Mouse (Mus musculus) liver, embryonic 12.5 days (tissue): Measurements from ENCODE around the gene Slc2a1. TPM values are rescaled to one million over a fixed set of nuclear protein-coding genes. Genes with fewer than 3 reads are reported as not detected.
A peak's percentile ranks its signal among the peaks of the same experiment; 100 is the strongest.

Source experiments
- ATAC-seq: fragments of 200-750 bp; cut with Nextera tagmentation; 2 replicates; pipeline ENCODE4 v1.8.0; 2017; ENCODE audit warnings: moderate number of reproducible peaks, mild to moderate bottlenecking, moderate library complexity
- H3K27ac ChIP-seq: fragments of 300-500 bp; sonication (generic); 2 replicates; pipeline ENCODE4 v1.5.1; 2016; ENCODE audit warnings: mild to moderate bottlenecking
- H3K27me3 ChIP-seq: fragments of 300-500 bp; sonication (generic); replicated peaks from 2 replicates; pipeline ENCODE4 v1.6.1; 2016; ENCODE audit warnings: mild to moderate bottlenecking, moderate library complexity
- H3K36me3 ChIP-seq: fragments of 300-500 bp; sonication (generic); 2 replicates; pipeline ENCODE4 v1.6.1; 2016; ENCODE audit warnings: mild to moderate bottlenecking, moderate library complexity
- H3K4me1 ChIP-seq: fragments of 300-500 bp; sonication (generic); 2 replicates; pipeline ENCODE4 v1.6.1; 2016
- H3K4me2 ChIP-seq: fragments of 300-500 bp; sonication (generic); 2 replicates; pipeline ENCODE4 v1.6.1; 2016; ENCODE audit warnings: mild to moderate bottlenecking, moderate library complexity
- H3K4me3 ChIP-seq: fragments of 300-500 bp; sonication (generic); 2 replicates; pipeline ENCODE4 v1.5.1; 2016; ENCODE audit warnings: mild to moderate bottlenecking, moderate library complexity
- H3K9ac ChIP-seq: fragments of 300-500 bp; sonication (generic); 2 replicates; pipeline ENCODE4 v1.6.1; 2016; ENCODE audit warnings: mild to moderate bottlenecking, moderate library complexity
- H3K9me3 ChIP-seq: fragments of 300-500 bp; sonication (generic); replicated peaks from 2 replicates; pipeline ENCODE4 v1.6.1; 2016; ENCODE audit warnings: mild to moderate bottlenecking, moderate library complexity
- WGBS: fragments of 180-500 bp; shearing (Covaris S2); methylation state at CpG from one replicate; pipeline ENCODE4 v1.1.7; 2016; ENCODE audit not compliant: insufficient replicate concordance; 5-methylcytosine and 5-hydroxymethylcytosine counted together
- polyA plus RNA-seq: library from polyadenylated mRNA; unstranded; fragments of >200 nt; fragmentation: Nextera tagmentation; extraction: Ambion mirVana; gene quantifications from 2 replicates; pipeline ENCODE4 v1.2.1, GENCODE M21; 2016

Gene Slc2a1
- polyA plus RNA-seq, 1 experiment from 2014 or later, result 309 TPM

DNA sequence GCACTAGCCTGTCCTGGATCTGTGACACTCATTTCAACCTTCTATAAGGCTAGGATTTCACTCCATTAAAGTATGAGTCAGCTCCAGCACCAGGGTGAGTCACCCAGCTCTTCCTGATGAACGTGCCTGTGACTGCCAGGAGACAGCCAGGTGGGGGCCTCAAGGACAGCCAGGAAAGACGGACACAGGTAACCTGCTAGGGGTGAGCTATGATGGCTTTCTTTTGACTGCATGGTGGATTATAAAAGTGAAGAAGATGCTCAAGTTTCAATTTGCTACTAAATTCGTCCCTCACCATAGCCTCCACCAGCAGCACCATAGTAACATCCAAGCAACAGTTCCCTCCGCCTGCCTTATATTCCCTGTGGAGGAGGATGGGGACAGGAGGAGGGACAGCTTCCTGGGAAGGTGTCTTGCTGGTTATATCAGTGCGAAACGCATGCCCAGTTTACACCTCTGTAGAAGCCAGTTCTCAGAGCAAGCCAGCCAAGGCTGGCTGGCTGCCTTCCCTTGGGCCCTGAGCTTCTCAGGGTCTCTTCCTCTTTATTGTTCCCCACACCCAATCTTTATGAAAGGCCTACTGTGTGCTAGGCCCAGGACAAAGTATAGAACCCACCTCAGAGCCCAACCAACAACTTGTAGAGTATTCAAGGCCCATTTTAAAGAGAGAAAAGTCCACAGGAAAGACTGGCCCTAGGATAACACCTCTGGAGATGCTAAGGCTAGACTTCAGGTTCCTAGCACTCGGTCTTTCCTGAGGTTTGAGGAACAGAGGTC lies 6.0 kb upstream of the Slc2a1 start:
- no peak overlapping the region for H3K4me2 ChIP-seq

GRCm38 (mm10) chr4:119104847-119105246 lies 3.7 kb upstream of the Slc2a1 start:
- Histone ChIP-seq H3K4me1 (peaks cover 59% of the 10 kb centered on the region), H3K4me3 (peak overlapping the region; percentile 52), H3K27ac (peak overlapping the region; percentile 98), H3K4me2 (peak overlapping the region; percentile 75), H3K9me3 (no peaks in the 10 kb centered on the region), H3K27me3 (no peaks in the 10 kb centered on the region), H3K9ac (peak overlapping the region; percentile 97), H3K36me3 (peaks cover 6% of the 10 kb centered on the region)
- 28% methylated on average over 4 of the region's 4 CpGs for WGBS
- peak; percentile 40 for ATAC-seq

More for the DNA sequence above, 6.0 kb upstream of the Slc2a1 start:
- H3K36me3 ChIP-seq, result no peaks in the 10 kb centered on the region
- no peak overlapping the region for H3K4me3 ChIP-seq
- H3K27me3 ChIP-seq, result no peaks in the 10 kb centered on the region
- no peak overlapping the region for H3K9ac ChIP-seq
- H3K9me3 ChIP-seq, result no peaks in the 10 kb centered on the region
- peaks cover 57% of the 10 kb centered on the region for H3K4me1 ChIP-seq
- H3K27ac ChIP-seq, result peak overlapping the region; percentile 52; the same call in 1 of the 2 replicates
- no peak for ATAC-seq
- 73% methylated on average over 7 of the region's 7 CpGs for WGBS

DNA sequence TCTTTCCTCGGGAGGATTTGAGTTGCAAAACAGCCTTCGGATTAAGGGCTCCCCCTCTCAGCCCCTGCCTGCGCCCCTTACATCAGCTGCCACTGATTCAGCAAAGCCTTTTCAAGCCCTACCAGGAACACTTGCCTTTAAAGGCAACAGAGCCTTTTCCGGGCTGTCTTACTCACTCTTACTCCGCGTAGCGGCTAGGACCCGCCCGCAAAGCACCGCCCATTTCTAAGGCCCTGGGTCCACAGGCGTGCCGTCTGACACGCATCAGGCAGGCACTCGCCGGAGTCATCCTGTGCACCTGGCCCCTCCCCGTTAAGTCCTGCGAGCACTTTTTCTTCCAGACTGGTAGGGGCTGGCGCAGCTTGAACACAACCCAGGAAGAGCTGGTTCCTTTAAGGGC lies 2.8 kb upstream of the Slc2a1 start:
- WGBS, result under 1% methylated on average over 18 of the region's 18 CpGs
- H3K36me3 ChIP-seq, result peaks cover 14% of the 10 kb centered on the region
- peak; percentile 79 for ATAC-seq
- H3K4me3 ChIP-seq, result peak overlapping the region; percentile 52
- H3K27ac ChIP-seq, result peak overlapping the region; percentile 98
- no peaks in the 10 kb centered on the region for H3K9me3 ChIP-seq
- H3K9ac ChIP-seq, result peak overlapping the region; percentile 97
- H3K27me3 ChIP-seq, result no peaks in the 10 kb centered on the region
- peaks cover 68% of the 10 kb centered on the region for H3K4me1 ChIP-seq
- H3K4me2 ChIP-seq, result peak overlapping the region; percentile 75

- Histone ChIP-seq H3K9me3 (no peaks in the 10 kb centered on the region), H3K4me3 (peak overlapping the region; percentile 87), H3K27me3 (no peaks in the 10 kb centered on the region), H3K9ac (peak overlapping the region; percentile 97), H3K4me1 (peaks cover 85% of the 10 kb centered on the region), H3K4me2 (peak overlapping the region; percentile 75), H3K27ac (peak overlapping the region; percentile 98), H3K36me3 (peaks cover 36% of the 10 kb centered on the region)
- 72% methylated on average over 2 of the region's 2 CpGs for WGBS
- ATAC-seq, result no peak
Observed at GRCm38 (mm10) chr4:119107867-119108266, 644 bp upstream of the Slc2a1 start.

- Histone ChIP-seq H3K4me3 (peak overlapping the region; percentile 87), H3K4me2 (peak overlapping the region; percentile 75), H3K27ac (peak overlapping the region; percentile 98), H3K4me1 (peaks cover 89% of the 10 kb centered on the region), H3K36me3 (peaks cover 54% of the 10 kb centered on the region), H3K9me3 (no peaks in the 10 kb centered on the region), H3K27me3 (no peaks in the 10 kb centered on the region), H3K9ac (peak overlapping the region; percentile 97)
- 19% methylated on average over 11 of the region's 11 CpGs for WGBS
- no peak for ATAC-seq
Observed at GRCm38 (mm10) chr4:119109640-119110039, 1.1 kb downstream of the Slc2a1 start.

DNA sequence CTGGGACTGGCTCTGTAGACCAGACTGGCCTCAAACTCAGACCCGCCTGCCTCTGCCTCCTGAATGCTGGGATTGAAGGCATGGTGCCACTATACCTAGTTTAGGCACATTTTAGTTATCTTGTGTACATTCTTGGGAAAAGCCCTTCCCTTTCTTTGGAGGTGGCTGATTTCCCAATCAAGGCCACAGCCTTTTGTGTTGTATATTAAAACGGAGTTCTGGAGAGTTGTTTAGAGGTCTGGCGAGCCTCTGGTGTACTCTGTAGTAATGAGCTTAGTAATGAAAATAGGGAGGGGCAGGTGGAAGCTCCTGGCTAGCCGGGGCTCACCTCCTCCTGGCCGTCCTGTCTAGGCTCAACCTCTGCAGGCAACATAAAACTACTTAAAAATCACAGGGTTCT lies 2.0 kb downstream of the Slc2a1 start:
- Histone ChIP-seq H3K27ac (peak overlapping the region; percentile 98), H3K9me3 (no peaks in the 10 kb centered on the region), H3K4me2 (peak overlapping the region; percentile 75), H3K36me3 (peaks cover 62% of the 10 kb centered on the region), H3K27me3 (no peaks in the 10 kb centered on the region), H3K4me1 (peaks cover 89% of the 10 kb centered on the region), H3K4me3 (peak overlapping the region; percentile 87), H3K9ac (peak overlapping the region; percentile 97)
- 67% methylated on average over 5 of the region's 5 CpGs for WGBS
- no peak for ATAC-seq

GRCm38 (mm10) chr4:119111410-119111809 lies 2.9 kb downstream of the Slc2a1 start:
- peak overlapping the region; percentile 87 for H3K4me3 ChIP-seq
- WGBS, result 87% methylated on average over 5 of the region's 5 CpGs
- peaks cover 71% of the 10 kb centered on the region for H3K36me3 ChIP-seq
- no peaks in the 10 kb centered on the region for H3K9me3 ChIP-seq
- peak overlapping the region; percentile 98 for H3K27ac ChIP-seq
- peak overlapping the region; percentile 97 for H3K9ac ChIP-seq
- H3K27me3 ChIP-seq, result no peaks in the 10 kb centered on the region
- H3K4me1 ChIP-seq, result peaks cover 89% of the 10 kb centered on the region
- peak overlapping the region; percentile 75 for H3K4me2 ChIP-seq
- ATAC-seq, result no peak

DNA sequence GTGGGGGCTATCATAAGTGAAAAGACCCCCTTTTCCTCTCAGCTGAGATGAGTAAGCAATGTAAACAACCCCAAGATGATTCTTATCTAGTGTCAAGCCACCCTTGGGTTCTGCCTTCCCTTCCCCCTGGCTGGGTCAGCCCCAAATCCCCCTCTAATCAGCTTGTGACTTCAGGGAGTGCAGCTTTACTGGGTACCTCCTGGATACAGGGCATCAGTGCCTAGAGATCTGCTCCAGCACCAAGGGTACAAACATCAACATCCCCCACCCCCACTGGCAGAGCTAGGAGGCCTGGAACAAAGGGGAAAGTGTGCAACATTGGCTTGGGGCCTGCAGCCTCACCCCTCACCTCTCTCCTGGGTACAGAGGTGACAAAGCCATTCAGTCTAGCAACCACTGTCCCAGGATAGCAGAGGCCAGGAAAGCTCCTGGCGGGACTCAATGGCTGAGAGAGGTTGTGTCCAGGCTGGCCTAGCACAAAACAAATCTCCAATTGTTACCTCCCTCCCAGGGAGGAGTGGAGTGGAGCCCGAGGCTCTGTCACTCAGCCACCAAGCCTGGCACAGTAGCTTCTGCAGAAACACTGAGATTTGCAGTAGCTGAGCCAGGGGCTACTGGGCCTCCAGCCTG lies 3.9 kb downstream of the Slc2a1 start:
- Histone ChIP-seq H3K9ac (peak overlapping the region; percentile 97), H3K27ac (peak overlapping the region; percentile 98)

GRCm38 (mm10) chr4:119115611-119116070 lies 7.1 kb downstream of the Slc2a1 start:
- peaks cover 100% of the 10 kb centered on the region for H3K4me1 ChIP-seq
- 0 out of 2 replicates have a peak overlapping the region, but pooled peaks have one; percentile 8 for H3K9ac ChIP-seq
- WGBS, result 50% methylated on average over 6 of the region's 6 CpGs
- ATAC-seq, result peak; percentile 25; the same call in 1 of the 2 replicates
- H3K36me3 ChIP-seq, result peaks cover 100% of the 10 kb centered on the region
- no peaks in the 10 kb centered on the region for H3K9me3 ChIP-seq
- H3K27ac ChIP-seq, result peak overlapping the region; percentile 63
- H3K4me3 ChIP-seq, result peak overlapping the region; percentile 10
- no peaks in the 10 kb centered on the region for H3K27me3 ChIP-seq
- H3K4me2 ChIP-seq, result peak overlapping the region; percentile 75

More for the DNA sequence above, 3.9 kb downstream of the Slc2a1 start:
- no peak for ATAC-seq
- Histone ChIP-seq H3K4me2 (peak overlapping the region; percentile 75), H3K27me3 (no peaks in the 10 kb centered on the region), H3K36me3 (peaks cover 81% of the 10 kb centered on the region), H3K4me1 (peaks cover 89% of the 10 kb centered on the region), H3K4me3 (peak overlapping the region; percentile 87), H3K9me3 (no peaks in the 10 kb centered on the region)
- 76% methylated on average over 2 of the region's 2 CpGs for WGBS

DNA sequence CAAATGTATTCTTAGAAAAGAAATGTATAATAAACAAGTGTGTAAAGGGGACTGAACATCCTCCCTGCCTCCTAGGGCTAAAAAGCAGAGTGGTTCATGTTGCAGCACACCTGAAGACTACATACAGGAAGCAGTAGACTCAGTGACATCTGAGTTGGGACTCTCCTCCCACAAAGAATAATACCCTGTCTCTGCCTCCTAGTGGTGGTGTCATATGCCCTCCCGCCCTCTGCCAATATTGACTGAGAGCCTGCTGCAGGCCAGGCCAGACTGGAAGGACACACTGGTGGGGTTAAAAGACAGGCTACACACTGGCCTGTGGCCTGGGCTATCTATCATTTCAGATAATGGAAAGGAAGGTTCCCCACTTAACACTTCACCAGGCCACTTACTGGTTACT lies 7.8 kb downstream of the Slc2a1 start:
- H3K4me1 ChIP-seq, result peaks cover 100% of the 10 kb centered on the region
- H3K27ac ChIP-seq, result peak overlapping the region; percentile 63
- peak overlapping the region; percentile 75 for H3K4me2 ChIP-seq
- peaks cover 100% of the 10 kb centered on the region for H3K36me3 ChIP-seq
- ATAC-seq, result peak; percentile 27; the same call in 1 of the 2 replicates
- peak overlapping the region; percentile 37; the same call in 1 of the 2 replicates for H3K9ac ChIP-seq
- H3K9me3 ChIP-seq, result no peaks in the 10 kb centered on the region
- no peak overlapping the region; the same call in 1 of the 2 replicates for H3K4me3 ChIP-seq
- WGBS, result 71% methylated on average over 1 of the region's 1 CpGs
- no peaks in the 10 kb centered on the region for H3K27me3 ChIP-seq

GRCm38 (mm10) chr4:119117571-119117970 lies 9.1 kb downstream of the Slc2a1 start:
- no peaks in the 10 kb centered on the region for H3K9me3 ChIP-seq
- H3K27ac ChIP-seq, result 0 out of 2 replicates have a peak overlapping the region, but pooled peaks have one; percentile 63
- peaks cover 100% of the 10 kb centered on the region for H3K36me3 ChIP-seq
- no peak overlapping the region for H3K4me3 ChIP-seq
- no peak overlapping the region; the same call in 1 of the 2 replicates for H3K4me2 ChIP-seq
- 84% methylated on average over 5 of the region's 5 CpGs for WGBS
- H3K4me1 ChIP-seq, result peaks cover 100% of the 10 kb centered on the region
- no peak overlapping the region for H3K9ac ChIP-seq
- no peaks in the 10 kb centered on the region for H3K27me3 ChIP-seq
- no peak for ATAC-seq

DNA sequence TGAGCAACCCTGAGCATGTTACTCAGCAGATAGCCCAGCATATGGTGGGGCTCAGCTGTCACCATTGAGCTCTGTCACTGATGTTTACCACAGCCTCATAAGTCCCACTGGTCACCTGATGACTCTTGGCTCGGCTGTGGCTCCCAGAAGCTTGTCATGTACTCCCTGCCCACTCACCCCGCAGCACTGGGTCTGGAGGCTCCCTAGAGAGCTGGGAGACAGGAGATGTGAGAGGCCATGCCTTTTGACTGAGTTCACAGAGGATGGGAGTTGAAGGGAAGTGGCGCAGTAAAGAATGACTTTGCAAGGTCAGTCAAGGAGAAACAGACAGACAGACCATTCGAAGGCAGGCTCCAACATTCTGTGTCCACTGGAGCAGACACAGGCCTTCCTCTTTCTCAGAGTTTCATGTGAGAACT lies 10.2 kb downstream of the Slc2a1 start:
- H3K4me3 ChIP-seq, result no peak overlapping the region
- peaks cover 100% of the 10 kb centered on the region for H3K4me1 ChIP-seq
- no peaks in the 10 kb centered on the region for H3K9me3 ChIP-seq
- H3K4me2 ChIP-seq, result peak overlapping the region; percentile 27
- peak overlapping the region; percentile 9; the same call in 1 of the 2 replicates for H3K9ac ChIP-seq
- ATAC-seq, result no peak; the same call in 1 of the 2 replicates
- H3K27ac ChIP-seq, result peak overlapping the region; percentile 73
- no peaks in the 10 kb centered on the region for H3K27me3 ChIP-seq
- H3K36me3 ChIP-seq, result peaks cover 100% of the 10 kb centered on the region
- 57% methylated on average over 4 of the region's 4 CpGs for WGBS
